Mouse (Mus musculus): Measurements from ENCODE around the gene Cyb561. TPM values are rescaled to one million over a fixed set of nuclear protein-coding genes. Genes with fewer than 3 reads are reported as not detected.

Cyb561 gene
- polyA plus RNA-seq, 1 experiment from 2014 or later, result 42.6 TPM

- Histone ChIP-seq H3K4me3 (no peak overlapping the region), H3K36me3 (no peaks in the 10 kb centered on the region), H3K4me2 (no peak overlapping the region), H3K9me3 (no peaks in the 10 kb centered on the region), H3K27me3 (peaks cover 58% of the 10 kb centered on the region), H3K27ac (no peak overlapping the region), H3K9ac (no peak overlapping the region), H3K4me1 (replicated peaks) (peaks cover 19% of the 10 kb centered on the region)
- 92% methylated on average over 1 of the region's 1 CpGs for WGBS
- ATAC-seq (ENCODE audit: low FRiP score), result no peak
These were observed 16.4 kb upstream of the Cyb561 start for GRCm38 (mm10) chr11:105969516-105969915.

- peak overlapping the region; percentile 60; the same call in 1 of the 2 replicates for H3K4me3 ChIP-seq
- no peak overlapping the region for H3K27ac ChIP-seq
- H3K4me1 ChIP-seq (replicated peaks), result peaks cover 19% of the 10 kb centered on the region
- no peak for ATAC-seq (ENCODE audit: low FRiP score)
- peak overlapping the region; percentile 95 for H3K4me2 ChIP-seq
- H3K27me3 ChIP-seq, result peaks cover 58% of the 10 kb centered on the region
- WGBS, result 41% methylated on average over 10 of the region's 10 CpGs
- no peaks in the 10 kb centered on the region for H3K9me3 ChIP-seq
- H3K36me3 ChIP-seq, result no peaks in the 10 kb centered on the region
- peak overlapping the region; percentile 81 for H3K9ac ChIP-seq
These were observed 15.8 kb upstream of the Cyb561 start for GRCm38 (mm10) chr11:105968948-105969347.

- Histone ChIP-seq H3K36me3 (no peaks in the 10 kb centered on the region), H3K9ac (peak within 1 kb of the TSS; percentile 81), H3K27me3 (peaks cover 54% of the 10 kb centered on the region), H3K4me1 (replicated peaks) (peaks cover 19% of the 10 kb centered on the region), H3K4me3 (peak within 1 kb of the TSS; percentile 60), H3K9me3 (no peaks in the 10 kb centered on the region), H3K4me2 (peak within 1 kb of the TSS; percentile 95), H3K27ac (peak within 1 kb of the TSS; percentile 23; the same call in 1 of the 2 replicates)
- peak; percentile 63 for ATAC-seq (ENCODE audit: low FRiP score)
- under 1% methylated on average over 75 of the region's 76 CpGs for WGBS
These were observed 14.8 kb upstream of the Cyb561 start, which contains the start of gene Ace for GRCm38 (mm10) chr11:105967741-105968574. TSS of gene Ace (plus strand) at chr11:105967945.

GRCm38 (mm10) chr11:105966288-105966687 is 13.2 kb upstream of the Cyb561 start:
- peaks cover 54% of the 10 kb centered on the region for H3K27me3 ChIP-seq
- no peak overlapping the region for H3K27ac ChIP-seq
- no peak overlapping the region for H3K4me2 ChIP-seq
- no peaks in the 10 kb centered on the region for H3K9me3 ChIP-seq
- no peak overlapping the region for H3K9ac ChIP-seq
- no peak for ATAC-seq (ENCODE audit: low FRiP score)
- peaks cover 19% of the 10 kb centered on the region for H3K4me1 ChIP-seq (replicated peaks)
- no peaks in the 10 kb centered on the region for H3K36me3 ChIP-seq
- no peak overlapping the region for H3K4me3 ChIP-seq
- 80% methylated on average over 4 of the region's 4 CpGs for WGBS

GRCm38 (mm10) chr11:105964691-105965090 is 11.6 kb upstream of the Cyb561 start:
- no peak overlapping the region for H3K4me2 ChIP-seq
- no peak overlapping the region for H3K9ac ChIP-seq
- ATAC-seq (ENCODE audit: low FRiP score), result no peak
- WGBS, result 71% methylated on average over 5 of the region's 5 CpGs
- no peak overlapping the region for H3K4me3 ChIP-seq
- no peaks in the 10 kb centered on the region for H3K9me3 ChIP-seq
- H3K27me3 ChIP-seq, result peaks cover 38% of the 10 kb centered on the region
- H3K27ac ChIP-seq, result no peak overlapping the region
- H3K4me1 ChIP-seq (replicated peaks), result peaks cover 19% of the 10 kb centered on the region
- H3K36me3 ChIP-seq, result no peaks in the 10 kb centered on the region

GRCm38 (mm10) chr11:105959355-105959754 is 6.2 kb upstream of the Cyb561 start:
- Histone ChIP-seq H3K27ac (no peak overlapping the region; the same call in 1 of the 2 replicates), H3K4me2 (no peak overlapping the region), H3K4me1 (replicated peaks) (0 out of 2 replicates have a peak, but pooled peaks cover 3% of the 10 kb centered on the region), H3K27me3 (no peaks in the 10 kb centered on the region), H3K9ac (no peak overlapping the region), H3K9me3 (no peaks in the 10 kb centered on the region), H3K36me3 (no peaks in the 10 kb centered on the region), H3K4me3 (no peak overlapping the region)
- WGBS, result 49% methylated on average over 17 of the region's 17 CpGs
- ATAC-seq (ENCODE audit: low FRiP score), result no peak

- H3K27ac ChIP-seq, result no peak overlapping the region
These were observed 5.4 kb upstream of the Cyb561 start for GRCm38 (mm10) chr11:105958566-105958965.

GRCm38 (mm10) chr11:105957501-105957900 is 4.4 kb upstream of the Cyb561 start:
- H3K9ac ChIP-seq, result no peak overlapping the region
- 0 out of 2 replicates have a peak, but pooled peaks cover 3% of the 10 kb centered on the region for H3K4me1 ChIP-seq (replicated peaks)
- no peaks in the 10 kb centered on the region for H3K9me3 ChIP-seq
- 41% methylated on average over 6 of the region's 6 CpGs for WGBS
- no peak overlapping the region for H3K4me3 ChIP-seq
- H3K36me3 ChIP-seq, result no peaks in the 10 kb centered on the region
- H3K4me2 ChIP-seq, result no peak overlapping the region
- H3K27ac ChIP-seq, result no peak overlapping the region
- no peaks in the 10 kb centered on the region for H3K27me3 ChIP-seq
- no peak for ATAC-seq (ENCODE audit: low FRiP score)

More at GRCm38 (mm10) chr11:105958566-105958965, 5.4 kb upstream of the Cyb561 start:
- H3K4me3 ChIP-seq, result no peak overlapping the region
- WGBS, result 67% methylated on average over 1 of the region's 1 CpGs
- no peak overlapping the region for H3K9ac ChIP-seq
- H3K36me3 ChIP-seq, result no peaks in the 10 kb centered on the region
- no peaks in the 10 kb centered on the region for H3K9me3 ChIP-seq
- no peaks in the 10 kb centered on the region for H3K27me3 ChIP-seq
- no peak for ATAC-seq (ENCODE audit: low FRiP score)
- H3K4me1 ChIP-seq (replicated peaks), result 0 out of 2 replicates have a peak, but pooled peaks cover 3% of the 10 kb centered on the region
- no peak overlapping the region for H3K4me2 ChIP-seq

- Histone ChIP-seq H3K27ac (no peak overlapping the region), H3K9me3 (no peaks in the 10 kb centered on the region), H3K4me1 (replicated peaks) (0 out of 2 replicates have a peak, but pooled peaks cover 3% of the 10 kb centered on the region), H3K9ac (no peak overlapping the region), H3K36me3 (no peaks in the 10 kb centered on the region), H3K4me3 (no peak overlapping the region), H3K27me3 (no peaks in the 10 kb centered on the region), H3K4me2 (no peak overlapping the region)
- ATAC-seq (ENCODE audit: low FRiP score), result no peak
- WGBS, result 90% methylated on average over 28 of the region's 28 CpGs
These were observed 2.8 kb upstream of the Cyb561 start for GRCm38 (mm10) chr11:105955815-105956430.

- Histone ChIP-seq H3K9me3 (no peaks in the 10 kb centered on the region), H3K4me3 (no peak overlapping the region), H3K9ac (no peak overlapping the region), H3K4me1 (replicated peaks) (no peaks in the 10 kb centered on the region), H3K27me3 (0 out of 2 replicates have a peak, but pooled peaks cover 3% of the 10 kb centered on the region), H3K36me3 (no peaks in the 10 kb centered on the region), H3K4me2 (no peak overlapping the region), H3K27ac (no peak overlapping the region)
- ATAC-seq (ENCODE audit: low FRiP score), result no peak
- 83% methylated on average over 6 of the region's 6 CpGs for WGBS
These were observed 266 bp upstream of the Cyb561 start for GRCm38 (mm10) chr11:105953402-105953801.

GRCm38 (mm10) chr11:105952111-105952510 is 1.0 kb downstream of the Cyb561 start:
- Histone ChIP-seq H3K4me1 (replicated peaks) (no peaks in the 10 kb centered on the region), H3K27me3 (0 out of 2 replicates have a peak, but pooled peaks cover 3% of the 10 kb centered on the region), H3K4me3 (no peak overlapping the region), H3K9ac (no peak overlapping the region), H3K27ac (no peak overlapping the region), H3K4me2 (no peak overlapping the region), H3K9me3 (no peaks in the 10 kb centered on the region), H3K36me3 (no peaks in the 10 kb centered on the region)
- no peak for ATAC-seq (ENCODE audit: low FRiP score)
- 88% methylated on average over 9 of the region's 9 CpGs for WGBS

- Histone ChIP-seq H3K36me3 (no peaks in the 10 kb centered on the region), H3K27me3 (0 out of 2 replicates have a peak, but pooled peaks cover 3% of the 10 kb centered on the region), H3K4me3 (no peak overlapping the region), H3K4me2 (no peak overlapping the region), H3K9me3 (no peaks in the 10 kb centered on the region), H3K27ac (no peak overlapping the region), H3K4me1 (replicated peaks) (no peaks in the 10 kb centered on the region), H3K9ac (no peak overlapping the region)
- 38% methylated on average over 3 of the region's 3 CpGs for WGBS
- no peak for ATAC-seq (ENCODE audit: low FRiP score)
These were observed 1.5 kb downstream of the Cyb561 start for GRCm38 (mm10) chr11:105951601-105952044.
